Mouse (Mus musculus): ENCODE data around the gene Insl3. TPM values are rescaled to one million over a fixed set of nuclear protein-coding genes. Genes with fewer than 3 reads are reported as not detected.

The Insl3 gene
- 0.67 and 1.1 TPM in 2 replicates for polyA plus RNA-seq (2015; fragmentation: Nextera tagmentation; extraction: Ambion mirVana)

DNA sequence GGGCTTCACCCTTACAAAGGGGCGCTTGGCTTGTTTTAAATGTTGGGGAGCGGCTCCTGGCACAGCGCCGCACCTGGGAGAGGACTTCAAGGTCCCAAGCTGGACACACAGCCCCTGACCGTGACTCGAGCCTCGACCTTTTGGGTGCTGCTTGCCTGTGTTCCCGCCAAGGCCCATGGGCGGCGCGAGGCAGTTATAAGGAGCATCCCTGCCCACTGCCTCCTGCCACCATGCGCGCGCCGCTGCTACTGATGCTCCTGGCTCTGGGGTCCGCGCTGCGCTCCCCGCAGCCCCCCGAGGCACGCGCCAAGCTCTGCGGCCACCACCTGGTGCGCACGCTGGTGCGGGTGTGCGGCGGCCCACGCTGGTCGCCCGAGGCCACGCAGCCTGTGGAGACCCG lies at the start of gene Insl3:
Gene Insl3, plus strand, starts transcription at position 187 of the 400 bp plus-strand sequence.
- Histone ChIP-seq H3K27me3 (peaks cover 100% of the 10 kb centered on the region), H3K9ac (no peak within 1 kb of the TSS), H3K4me2 (no peak within 1 kb of the TSS), H3K27ac (no peak within 1 kb of the TSS), H3K36me3 (no peaks in the 10 kb centered on the region), H3K4me1 (replicated peaks) (peaks cover 11% of the 10 kb centered on the region), H3K9me3 (replicated peaks) (no peaks in the 10 kb centered on the region), H3K4me3 (replicated peaks) (no peak within 1 kb of the TSS)
- ATAC-seq (ENCODE audit: low read depth), result no peak
- DNase-seq, result no peak
- WGBS (ENCODE audit: insufficient replicate concordance), result 13% methylated on average over 33 of the region's 33 CpGs

DNA sequence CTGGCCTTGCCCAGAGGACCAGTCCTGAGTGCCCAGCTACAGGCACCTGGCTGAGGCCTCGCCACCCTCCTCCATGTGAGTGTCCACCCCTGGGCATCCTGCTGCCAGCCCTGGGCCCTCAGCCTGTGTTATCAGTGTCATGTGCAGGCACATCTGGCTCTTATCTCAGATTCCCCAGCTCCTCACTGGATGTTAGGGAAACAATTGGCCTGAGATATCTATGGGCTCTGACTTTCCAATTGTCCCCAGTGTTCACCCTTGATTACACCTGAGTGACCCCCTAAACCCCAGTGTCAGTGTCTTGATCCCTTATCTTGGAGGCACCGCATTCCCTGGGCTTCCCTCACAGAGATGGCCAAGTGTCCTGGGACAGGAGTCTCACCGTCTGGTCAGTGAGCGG lies 49.7 kb upstream of the Insl3 start:
- no peak overlapping the region for H3K27ac ChIP-seq
- H3K9ac ChIP-seq, result no peak overlapping the region
- peaks cover 34% of the 10 kb centered on the region for H3K27me3 ChIP-seq
- DNase-seq (no peak), ATAC-seq (ENCODE audit: low read depth) (peak; percentile 41; the same call in 1 of the 2 replicates)
- H3K36me3 ChIP-seq, result no peaks in the 10 kb centered on the region
- no peaks in the 10 kb centered on the region for H3K9me3 ChIP-seq (replicated peaks)
- peaks cover 14% of the 10 kb centered on the region for H3K4me1 ChIP-seq (replicated peaks)
- WGBS (ENCODE audit: insufficient replicate concordance), result 39% methylated on average over 4 of the region's 4 CpGs
- H3K4me3 ChIP-seq (replicated peaks), result no peak overlapping the region
- no peak overlapping the region for H3K4me2 ChIP-seq

DNA sequence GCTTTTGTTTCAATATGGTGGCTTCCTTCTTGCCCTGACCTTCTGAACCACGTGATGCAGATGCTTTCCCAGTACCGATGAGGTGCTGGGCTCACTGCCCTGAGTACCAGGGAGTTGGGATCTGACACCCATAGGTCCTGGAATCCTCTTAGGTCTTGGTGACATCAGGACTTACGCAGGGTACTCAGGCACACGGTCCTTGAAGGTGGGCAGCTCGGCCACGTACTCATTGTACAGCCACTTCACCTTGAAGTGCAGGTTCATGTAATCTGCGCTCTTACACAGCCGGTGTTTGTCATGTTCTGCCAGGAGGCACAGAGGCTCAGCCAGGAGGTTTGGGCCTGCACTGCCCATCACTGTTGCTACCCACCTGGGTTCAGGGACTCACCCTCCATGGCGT lies 43.5 kb upstream of the Insl3 start:
- Histone ChIP-seq H3K4me3 (replicated peaks) (no peak overlapping the region), H3K9ac (no peak overlapping the region), H3K4me1 (replicated peaks) (no peaks in the 10 kb centered on the region), H3K27me3 (peaks cover 8% of the 10 kb centered on the region; the same call in 1 of the 2 replicates), H3K36me3 (no peaks in the 10 kb centered on the region), H3K9me3 (replicated peaks) (no peaks in the 10 kb centered on the region), H3K27ac (no peak overlapping the region), H3K4me2 (no peak overlapping the region)
- ATAC-seq (ENCODE audit: low read depth), result no peak
- 65% methylated on average over 9 of the region's 9 CpGs for WGBS (ENCODE audit: insufficient replicate concordance)
- DNase-seq, result no peak

DNA sequence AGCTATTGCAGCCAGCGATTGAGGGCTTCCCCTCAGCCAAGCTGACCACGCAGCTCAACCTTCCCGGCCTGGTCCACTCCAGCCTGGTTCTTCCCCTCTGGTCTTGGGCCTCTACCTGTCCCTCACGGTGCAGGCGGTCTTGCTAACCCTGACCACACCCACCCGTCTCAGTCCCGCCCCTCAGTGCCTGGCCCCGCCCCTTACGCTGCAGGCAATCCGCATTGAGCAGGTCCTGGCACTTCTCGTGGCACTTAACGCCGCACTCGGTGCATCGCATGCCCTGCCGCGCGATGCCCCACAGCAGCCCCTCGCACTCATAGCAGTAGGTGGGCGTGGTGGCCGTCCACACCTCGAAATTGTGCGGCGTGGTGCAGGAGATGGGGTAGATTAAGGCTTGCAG lies 34.4 kb upstream of the Insl3 start:
- no peak overlapping the region for H3K4me3 ChIP-seq (replicated peaks)
- H3K9me3 ChIP-seq (replicated peaks), result no peaks in the 10 kb centered on the region
- H3K27ac ChIP-seq, result no peak overlapping the region
- peaks cover 20% of the 10 kb centered on the region for H3K4me1 ChIP-seq (replicated peaks)
- peak; percentile 45 for DNase-seq
- no peaks in the 10 kb centered on the region for H3K36me3 ChIP-seq
- peak overlapping the region; percentile 21; the same call in 1 of the 2 replicates for H3K4me2 ChIP-seq
- WGBS (ENCODE audit: insufficient replicate concordance), result 1% methylated on average over 24 of the region's 24 CpGs
- H3K27me3 ChIP-seq, result peaks cover 85% of the 10 kb centered on the region
- no peak overlapping the region; the same call in 1 of the 2 replicates for H3K9ac ChIP-seq
- ATAC-seq (ENCODE audit: low read depth), result peak; percentile 34

DNA sequence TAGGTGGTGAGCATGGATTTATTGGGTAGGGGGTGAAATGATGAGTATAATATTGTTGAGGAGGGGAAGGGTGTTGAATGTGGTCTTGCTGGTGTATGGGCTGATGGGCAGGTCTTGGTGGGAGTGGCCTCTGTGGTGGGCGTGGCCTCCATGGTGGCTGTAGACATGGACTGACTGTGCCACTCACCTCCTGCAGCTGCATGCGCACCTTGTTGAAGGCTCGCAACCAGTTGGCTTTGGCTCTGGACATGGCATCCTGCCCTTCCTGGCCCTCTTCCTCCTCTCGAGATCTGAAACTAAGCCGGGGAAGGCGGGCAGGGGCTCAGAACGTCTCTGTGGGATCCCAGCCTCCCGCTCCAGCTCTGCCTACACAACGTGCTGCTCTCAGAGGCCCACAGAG lies 31.2 kb upstream of the Insl3 start:
- H3K9me3 ChIP-seq (replicated peaks), result no peaks in the 10 kb centered on the region
- H3K9ac ChIP-seq, result no peak overlapping the region
- peaks cover 80% of the 10 kb centered on the region for H3K27me3 ChIP-seq
- H3K4me2 ChIP-seq, result no peak overlapping the region
- ATAC-seq (ENCODE audit: low read depth), result no peak
- no peak overlapping the region for H3K27ac ChIP-seq
- H3K36me3 ChIP-seq, result no peaks in the 10 kb centered on the region
- H3K4me1 ChIP-seq (replicated peaks), result peaks cover 25% of the 10 kb centered on the region
- no peak for DNase-seq
- WGBS (ENCODE audit: insufficient replicate concordance), result 25% methylated on average over 9 of the region's 9 CpGs
- no peak overlapping the region for H3K4me3 ChIP-seq (replicated peaks)

DNA sequence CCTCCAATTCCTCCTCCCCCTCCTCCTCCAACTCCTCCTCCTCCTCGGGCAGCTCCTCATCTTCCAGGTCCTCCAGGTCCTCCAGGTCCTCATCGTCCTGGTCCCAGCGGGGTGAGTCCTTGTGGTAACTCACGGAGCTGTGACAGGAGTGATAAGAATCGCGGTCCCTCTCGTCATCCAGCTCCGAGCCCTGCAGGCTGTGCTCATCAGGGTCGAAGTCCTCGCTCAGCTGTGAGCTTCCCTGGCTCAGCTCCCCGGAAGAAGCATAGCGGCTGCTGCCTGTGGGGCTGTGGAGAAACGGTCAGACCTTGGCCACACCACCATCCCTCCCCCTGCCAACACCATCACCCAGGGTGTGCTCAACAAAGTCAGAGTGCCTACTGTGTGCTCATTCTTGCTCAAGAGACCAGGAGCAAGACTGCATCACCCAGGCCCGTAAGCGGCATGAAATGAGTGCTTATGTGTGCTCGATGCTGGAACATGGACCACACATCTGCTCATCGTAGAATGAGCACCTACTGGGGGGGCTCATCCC lies 30.4 kb upstream of the Insl3 start:
- WGBS (ENCODE audit: insufficient replicate concordance), result 20% methylated on average over 17 of the region's 17 CpGs

DNA sequence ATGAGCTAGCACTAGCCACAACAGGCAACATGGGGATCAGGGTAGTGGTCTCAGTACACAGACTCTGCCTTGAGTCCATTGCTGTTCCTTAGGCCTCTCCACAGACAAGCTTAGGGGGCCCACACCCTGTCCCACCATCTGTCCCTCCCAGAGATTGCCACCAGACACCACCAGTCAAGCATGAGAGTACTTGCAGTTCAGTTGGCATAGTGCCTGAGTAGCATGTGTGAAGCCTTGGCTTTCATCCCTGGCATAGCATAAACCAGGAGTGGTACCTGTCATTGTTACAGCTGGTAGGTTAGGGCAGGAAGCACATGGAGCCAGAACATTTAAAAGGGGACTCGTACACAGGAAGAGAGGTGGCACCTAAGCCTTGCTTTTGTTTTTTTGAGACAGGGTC lies 29.3 kb upstream of the Insl3 start:
- DNase-seq (no peak), ATAC-seq (ENCODE audit: low read depth) (no peak)
- H3K4me2 ChIP-seq, result no peak overlapping the region
- H3K9me3 ChIP-seq (replicated peaks), result no peaks in the 10 kb centered on the region
- H3K4me3 ChIP-seq (replicated peaks), result no peak overlapping the region
- H3K27ac ChIP-seq, result no peak overlapping the region
- peaks cover 22% of the 10 kb centered on the region for H3K4me1 ChIP-seq (replicated peaks)
- H3K27me3 ChIP-seq, result peaks cover 71% of the 10 kb centered on the region
- 32% methylated on average over 1 of the region's 1 CpGs for WGBS (ENCODE audit: insufficient replicate concordance)
- no peak overlapping the region for H3K9ac ChIP-seq
- no peaks in the 10 kb centered on the region for H3K36me3 ChIP-seq

More for the DNA sequence above, 30.4 kb upstream of the Insl3 start:
- Histone ChIP-seq H3K27ac (no peak overlapping the region), H3K4me1 (replicated peaks) (peaks cover 25% of the 10 kb centered on the region), H3K4me3 (replicated peaks) (no peak overlapping the region), H3K9ac (no peak overlapping the region), H3K27me3 (peaks cover 78% of the 10 kb centered on the region), H3K36me3 (no peaks in the 10 kb centered on the region), H3K4me2 (no peak overlapping the region), H3K9me3 (replicated peaks) (no peaks in the 10 kb centered on the region)
- ATAC-seq (ENCODE audit: low read depth) (no peak), DNase-seq (no peak)

DNA sequence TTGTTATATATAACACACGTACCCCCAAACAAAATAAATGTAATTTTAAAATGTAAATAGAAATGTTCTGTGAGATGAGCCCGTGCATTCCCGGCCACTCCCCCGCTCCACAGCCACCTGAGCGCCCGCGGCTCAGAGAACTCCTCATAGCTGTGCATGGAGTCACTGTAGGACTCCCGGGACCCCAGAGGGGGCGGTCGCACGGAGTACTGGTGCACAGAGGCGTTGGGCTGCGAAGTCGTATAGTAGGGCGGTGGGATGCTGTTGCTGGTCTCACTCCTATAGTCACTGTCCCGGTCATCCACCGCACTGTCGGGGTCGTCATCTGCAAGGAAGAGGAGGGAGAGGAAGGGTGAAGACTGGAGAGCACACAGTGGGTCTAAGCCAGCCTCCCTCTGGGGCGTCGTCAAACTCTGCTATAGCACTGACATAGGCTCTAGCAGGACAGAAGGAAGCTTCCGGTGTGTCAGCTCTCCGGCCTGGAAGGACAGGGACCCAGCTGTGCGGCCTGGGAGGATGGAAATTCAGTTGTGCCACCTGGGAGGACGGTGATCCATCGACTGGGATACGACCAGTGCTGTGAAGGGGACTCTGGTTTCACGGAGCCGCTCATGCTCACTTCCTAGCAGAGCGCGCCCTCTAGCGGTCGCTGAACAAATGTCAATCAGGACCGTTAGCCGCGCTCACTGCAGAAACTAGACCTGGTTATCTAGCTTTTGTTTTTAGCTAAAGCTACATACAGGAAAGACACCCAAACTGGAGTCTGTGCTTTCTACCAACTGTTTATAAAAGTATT lies 28.5 kb upstream of the Insl3 start:
- WGBS (ENCODE audit: insufficient replicate concordance), result 10% methylated on average over 36 of the region's 36 CpGs
- H3K4me3 ChIP-seq (replicated peaks), result no peak overlapping the region
- no peak overlapping the region for H3K9ac ChIP-seq
- no peaks in the 10 kb centered on the region for H3K36me3 ChIP-seq
- peaks cover 64% of the 10 kb centered on the region for H3K27me3 ChIP-seq
- DNase-seq (peak; percentile 60), ATAC-seq (ENCODE audit: low read depth) (peak; percentile 29; the same call in 1 of the 2 replicates)
- peaks cover 25% of the 10 kb centered on the region for H3K4me1 ChIP-seq (replicated peaks)
- no peaks in the 10 kb centered on the region for H3K9me3 ChIP-seq (replicated peaks)
- H3K27ac ChIP-seq, result no peak overlapping the region
- 0 out of 2 replicates have a peak overlapping the region, but pooled peaks have one; percentile 12 for H3K4me2 ChIP-seq

DNA sequence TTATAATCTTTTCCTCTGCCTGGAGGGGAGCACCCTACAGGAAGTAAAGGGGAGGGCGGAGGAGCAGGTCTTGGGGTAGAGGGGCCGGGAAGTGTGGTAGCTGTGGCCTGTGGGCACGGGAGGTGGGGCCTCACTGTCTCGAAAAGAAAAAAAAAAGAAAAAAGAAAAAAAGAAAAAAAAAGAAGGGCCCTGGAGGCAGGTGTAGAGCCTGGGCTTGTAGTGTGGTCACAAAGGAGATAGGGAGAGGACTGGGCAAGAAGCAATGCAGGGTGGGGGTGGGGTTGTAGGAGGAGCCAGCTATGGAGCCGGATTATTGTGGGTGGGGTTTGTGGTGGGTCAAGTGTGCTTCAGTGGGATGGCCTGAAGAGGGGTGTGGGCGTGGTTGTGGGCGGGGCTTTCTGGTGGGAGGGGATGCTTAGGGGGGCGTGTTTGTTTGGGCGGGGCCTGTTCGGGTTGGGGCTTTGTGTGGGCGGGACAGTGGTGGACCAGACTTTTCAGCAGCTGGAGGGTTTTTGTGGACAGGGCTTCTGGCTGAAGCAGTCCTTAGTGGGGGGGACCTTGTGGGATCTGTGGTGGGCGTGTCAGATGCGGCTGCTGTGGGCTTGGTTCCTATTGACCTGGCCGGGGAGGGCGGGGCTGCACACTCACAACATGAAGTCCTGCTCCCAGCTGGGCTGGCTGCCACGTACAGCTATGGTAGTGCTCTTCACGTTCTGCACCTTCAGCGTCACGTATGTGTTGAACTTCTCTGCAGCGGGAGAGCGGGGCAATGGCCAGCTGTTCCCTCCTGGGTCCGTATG lies 23.5 kb upstream of the Insl3 start:
- ATAC-seq (ENCODE audit: low read depth) (peak; percentile 67), DNase-seq (peak; percentile 60)
- H3K9me3 ChIP-seq (replicated peaks), result no peaks in the 10 kb centered on the region
- WGBS (ENCODE audit: insufficient replicate concordance), result 3% methylated on average over 22 of the region's 22 CpGs
- H3K4me2 ChIP-seq, result peak overlapping the region; percentile 54
- no peak overlapping the region for H3K27ac ChIP-seq
- H3K4me3 ChIP-seq (replicated peaks), result peak overlapping the region; percentile 28
- peaks cover 42% of the 10 kb centered on the region for H3K4me1 ChIP-seq (replicated peaks)
- H3K36me3 ChIP-seq, result no peaks in the 10 kb centered on the region
- peaks cover 69% of the 10 kb centered on the region for H3K27me3 ChIP-seq
- H3K9ac ChIP-seq, result no peak overlapping the region

DNA sequence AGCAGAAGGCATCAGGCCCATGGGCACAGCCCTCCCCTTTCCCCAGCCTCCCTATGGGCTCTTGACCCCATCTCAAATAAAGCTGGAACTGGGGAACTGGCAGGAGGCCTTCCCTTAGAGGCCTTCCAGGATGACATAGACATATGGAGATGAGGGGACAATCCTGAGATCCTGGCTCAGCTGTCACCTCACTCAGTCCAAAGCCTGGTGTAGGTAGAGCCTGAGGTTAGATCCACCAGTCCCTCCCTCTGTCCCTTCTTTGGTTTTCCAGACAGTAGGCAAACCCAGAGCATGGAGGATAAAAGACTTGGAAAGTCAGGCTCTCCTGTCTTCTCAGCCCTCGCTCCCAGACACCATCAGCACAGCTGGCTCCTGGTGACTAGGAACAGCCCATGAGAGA lies 22.2 kb upstream of the Insl3 start:
- Histone ChIP-seq H3K4me1 (replicated peaks) (peaks cover 53% of the 10 kb centered on the region), H3K4me3 (replicated peaks) (no peak overlapping the region), H3K9ac (no peak overlapping the region), H3K4me2 (no peak overlapping the region), H3K27me3 (peaks cover 72% of the 10 kb centered on the region), H3K36me3 (no peaks in the 10 kb centered on the region), H3K9me3 (replicated peaks) (no peaks in the 10 kb centered on the region), H3K27ac (no peak overlapping the region)
- DNase-seq (no peak), ATAC-seq (ENCODE audit: low read depth) (no peak)
- WGBS (ENCODE audit: insufficient replicate concordance), result 52% methylated on average over 1 of the region's 1 CpGs

DNA sequence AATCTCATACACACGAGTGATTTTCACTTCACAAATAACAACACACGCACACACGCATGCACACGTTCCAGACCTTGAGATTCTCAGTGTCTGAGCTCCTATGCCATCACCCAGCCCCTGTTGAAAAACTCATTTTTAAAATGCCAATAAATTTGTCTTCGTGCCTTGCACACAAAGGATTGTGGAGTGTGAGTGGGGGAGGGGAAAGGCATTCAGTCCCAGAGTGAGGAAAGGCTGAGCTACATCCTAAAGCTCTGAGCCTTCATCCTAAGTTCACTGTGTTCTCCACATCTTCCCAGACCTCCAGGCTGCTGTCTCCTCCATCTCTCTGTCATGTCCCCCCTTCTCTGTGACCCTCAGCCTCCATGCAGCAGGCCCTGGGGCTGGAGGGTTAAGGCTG lies 21.8 kb upstream of the Insl3 start:
- ATAC-seq (ENCODE audit: low read depth) (no peak), DNase-seq (no peak)
- Histone ChIP-seq H3K4me3 (replicated peaks) (no peak overlapping the region), H3K9me3 (replicated peaks) (no peaks in the 10 kb centered on the region), H3K27ac (no peak overlapping the region), H3K4me2 (no peak overlapping the region), H3K27me3 (peaks cover 72% of the 10 kb centered on the region), H3K36me3 (no peaks in the 10 kb centered on the region), H3K4me1 (replicated peaks) (peaks cover 57% of the 10 kb centered on the region), H3K9ac (no peak overlapping the region)
- WGBS (ENCODE audit: insufficient replicate concordance), result 57% methylated on average over 5 of the region's 5 CpGs
